In the genomic region with DNA sequence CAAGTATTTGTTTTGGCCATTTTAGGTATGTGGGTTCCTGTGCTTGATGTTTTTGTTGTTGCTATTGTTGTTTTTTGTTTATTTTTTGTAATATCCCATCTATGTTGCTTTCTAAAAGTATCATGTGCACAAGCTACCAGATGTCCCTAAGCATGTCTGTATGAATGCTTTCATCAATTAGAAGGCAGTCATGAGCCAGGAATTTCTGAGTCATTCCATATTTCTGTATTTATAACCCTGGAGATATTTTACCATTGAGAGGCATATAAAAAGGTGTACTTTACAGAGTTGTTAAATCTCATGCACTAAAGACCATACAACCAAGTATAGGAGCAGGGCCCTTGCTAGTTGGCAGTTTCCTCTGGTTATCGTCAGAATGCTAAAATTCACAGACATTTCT, we compare ENCODE assay signal across 22 mouse cellular contexts. TPM values are rescaled to one million over a fixed set of nuclear protein-coding genes. Genes with fewer than 3 reads are reported as not detected.
DNase-seq lines count a peak whose midpoint lies in the region; TF ChIP-seq lines count a peak whose summit lies in the region.
"Had no signal": no experiment of that assay in that cellular context is flagged by ENCODE, and none has a peak within 500 bp of the region (broad histone marks: within the 10 kb centered on the region; RNA-seq: fewer than 3 reads in every experiment).

No protein-coding gene starts in this region.

- no peak for DNase-seq in layer of hippocampus, adult 2 months (ENCODE audit: low spot score in 2 of 2)
- DNase-seq in layer of hippocampus, adult 18-20 months (ENCODE audit: low spot score in 2 of 2): no peak
- DNase-seq in 3134 (ENCODE audit: extremely low read depth, insufficient read length, low spot score): peak; percentile 18
- DNase-seq in Muller cell, postnatal 12 days (ENCODE audit: inconsistent ontology term): peak; percentile 69
- DNase-seq in adrenal gland, adult 18-20 months (ENCODE audit: low spot score in 2 of 2): no peak
- DNase-seq in adrenal gland, postnatal 36 days: no peak
- DNase-seq in ovary, postnatal 36 days (ENCODE audit: low spot score): no peak
- DNase-seq: adrenal gland, adult 2 months; adrenal gland, postnatal 10 days; adrenal gland, postnatal 25 days; B cell, adult 2 months; cerebellum, adult 11-12 months; cerebellum, adult 2 months; cerebellum, adult 9-10 months; cerebellum, postnatal 10 days; cerebellum, postnatal 25 days had no signal

- TF ChIP-seq CTCF in layer of hippocampus, adult 2 months (conservative IDR thresholded peaks at IDR 0.05): no peak
- TF ChIP-seq CTCF in embryonic fibroblast, embryonic 13.5 days (IDR thresholded peaks at IDR 0.05; ENCODE audit: borderline replicate concordance, insufficient read depth, low read length): no peak

- TF ChIP-seq POLR2A in embryonic fibroblast, embryonic 13.5 days (IDR thresholded peaks at IDR 0.05; ENCODE audit: low read depth, low read length): no peak

- H3K27ac ChIP-seq in layer of hippocampus, adult 2 months: peak overlapping the region; percentile 11; the same call in 1 of the 2 replicates
- peak overlapping the region; percentile 85 for H3K27ac ChIP-seq in embryonic fibroblast, embryonic 13.5 days (ENCODE audit: insufficient read depth, low read length)
- H3K27ac ChIP-seq: embryonic facial prominence, embryonic 10.5 days; embryonic facial prominence, embryonic 12.5 days; forebrain, embryonic 10.5 days; forebrain, embryonic 12.5 days had no signal

- H3K4me3 ChIP-seq in layer of hippocampus, adult 2 months: no peak overlapping the region
- no peak overlapping the region for H3K4me3 ChIP-seq in embryonic fibroblast, embryonic 13.5 days (ENCODE audit: insufficient read depth, low read length)
- H3K4me3 ChIP-seq: embryonic facial prominence, embryonic 10.5 days; embryonic facial prominence, embryonic 12.5 days; erythroblast, embryonic 14.5 days; forebrain, embryonic 10.5 days; forebrain, embryonic 12.5 days had no signal

- peaks cover 10% of the 10 kb centered on the region for H3K4me1 ChIP-seq in embryonic fibroblast, embryonic 13.5 days (ENCODE audit: control insufficient read depth, insufficient read depth, low read length)
- H3K4me1 ChIP-seq: embryonic facial prominence, embryonic 10.5 days; embryonic facial prominence, embryonic 12.5 days; forebrain, embryonic 10.5 days; forebrain, embryonic 12.5 days had no signal

RNA-seq across cellular contexts. Expression of a gene that starts 41.6 kb away (rescaled TPM):
- 10 to 100 TPM; 70.2 to 79.1 TPM for total RNA-seq in layer of hippocampus, adult 2 months (2021)
- 10 to 100 TPM; 58.6 to 64.9 TPM for total RNA-seq in layer of hippocampus, adult 18-20 months (2021)
- polyA plus RNA-seq in embryonic fibroblast, embryonic 13.5 days (2011; ENCODE audit: insufficient read length, low read depth, missing spikeins): 20.4 and 22.3 TPM in 2 replicates
- 1 to 10 TPM; 3.0 to 9.5 TPM for total RNA-seq in adrenal gland, adult 18-20 months (2021)
- total RNA-seq in adrenal gland, postnatal 36 days (2021): 10 to 100 TPM in 1 of 2 experiments, 1 to 10 TPM in 1; 5.0 to 17.6 TPM

Comparison
In these comparisons a context has a peak if more than half of its experiments do, and no peak if none do; other contexts are left out.
1. DNase-seq: peak in 3134 (single experiment) and Muller cell, postnatal 12 days (single experiment); none in layer of hippocampus, adult 2 months (0 of 2), layer of hippocampus, adult 18-20 months (0 of 2), adrenal gland, adult 18-20 months (0 of 2), adrenal gland, postnatal 36 days (0 of 2) and ovary, postnatal 36 days (single experiment).